Mouse (Mus musculus) neural tube, embryonic 13.5 days (tissue): ENCODE measurements at regions not wholly inside any gene's neighbourhood (a gene's known extent, or its start where the extent isn't known, plus 50 kb on each side); places are given as distances from the start of the nearest gene placed in this dataset.
"Not testable (repeated sequence)": the region's sequence is repeated elsewhere in the genome, so short reads cannot be mapped to it uniquely, and the experiment has no call there.

Source experiments
- ATAC-seq: fragments of 200-750 bp; cut with Nextera tagmentation; 2 replicates; pipeline ENCODE4 v1.8.0; 2017; ENCODE audit warnings: low read depth, mild to moderate bottlenecking, moderate TSS enrichment, moderate library complexity
- H3K27ac ChIP-seq: fragments of 300-500 bp; sonication (generic); replicated peaks from 2 replicates; pipeline ENCODE4 v1.5.1; 2015; ENCODE audit warnings: moderate library complexity, mild to moderate bottlenecking, inconsistent platforms
- H3K27me3 ChIP-seq: fragments of 300-500 bp; sonication (generic); 2 replicates; pipeline ENCODE4 v1.6.1; 2015; ENCODE audit warnings: mild to moderate bottlenecking, inconsistent platforms
- H3K36me3 ChIP-seq: fragments of 300-500 bp; sonication (generic); 2 replicates; pipeline ENCODE4 v1.6.1; 2015; ENCODE audit warnings: mild to moderate bottlenecking, inconsistent platforms
- H3K4me1 ChIP-seq: fragments of 300-500 bp; sonication (generic); replicated peaks from 2 replicates; pipeline ENCODE4 v1.6.1; 2015; ENCODE audit warnings: inconsistent platforms
- H3K4me2 ChIP-seq: fragments of 300-500 bp; sonication (generic); 2 replicates; pipeline ENCODE4 v1.6.1; 2015; ENCODE audit warnings: inconsistent platforms, mild to moderate bottlenecking, moderate library complexity
- H3K4me3 ChIP-seq: fragments of 300-500 bp; sonication (generic); 2 replicates; pipeline ENCODE4 v1.5.1; 2015; ENCODE audit warnings: mild to moderate bottlenecking, inconsistent platforms
- H3K9ac ChIP-seq: fragments of 300-500 bp; sonication (generic); 2 replicates; pipeline ENCODE4 v1.6.1; 2015; ENCODE audit warnings: moderate library complexity, mild to moderate bottlenecking, inconsistent platforms
- H3K9me3 ChIP-seq: fragments of 300-500 bp; sonication (generic); 2 replicates; pipeline ENCODE4 v1.6.1; 2016; ENCODE audit warnings: inconsistent platforms
- WGBS: fragments of 180-500 bp; shearing (Covaris S2); methylation state at CpG from one replicate; pipeline ENCODE4 v1.1.7; 2015; 5-methylcytosine and 5-hydroxymethylcytosine counted together

- no peak for ATAC-seq
- 65% methylated on average over 1 of the region's 1 CpGs for WGBS
- Histone ChIP-seq H3K36me3 (no peaks in the 10 kb centered on the region), H3K4me3 (no peak overlapping the region), H3K4me2 (no peak overlapping the region), H3K9me3 (no peaks in the 10 kb centered on the region), H3K9ac (no peak overlapping the region), H3K4me1 (no peaks in the 10 kb centered on the region), H3K27me3 (no peaks in the 10 kb centered on the region), H3K27ac (no peak overlapping the region)
These were observed 241.0 kb downstream of the Phf3 start for GRCm38 (mm10) chr1:30632760-30633159.

GRCm38 (mm10) chr1:30627796-30628195, 245.9 kb downstream of the Phf3 start:
- not testable (repeated sequence) for H3K27ac ChIP-seq, H3K4me3 ChIP-seq, H3K9me3 ChIP-seq, H3K36me3 ChIP-seq, H3K27me3 ChIP-seq, H3K9ac ChIP-seq, H3K4me1 ChIP-seq, ATAC-seq, H3K4me2 ChIP-seq
- 70% methylated on average over 5 of the region's 5 CpGs for WGBS

- Histone ChIP-seq H3K27ac (no peak overlapping the region), H3K4me3 (no peak overlapping the region)
- WGBS, result 62% methylated on average over 7 of the region's 7 CpGs
These were observed 278.5 kb downstream of the Phf3 start for GRCm38 (mm10) chr1:30595122-30595730.

GRCm38 (mm10) chr1:30594036-30594435, 279.7 kb downstream of the Phf3 start:
- Histone ChIP-seq H3K9ac (no peak overlapping the region), H3K27ac (no peak overlapping the region), H3K4me3 (no peak overlapping the region), H3K36me3 (no peaks in the 10 kb centered on the region), H3K27me3 (no peaks in the 10 kb centered on the region), H3K9me3 (no peaks in the 10 kb centered on the region), H3K4me1 (0 out of 2 replicates have a peak, but pooled peaks cover 4% of the 10 kb centered on the region), H3K4me2 (no peak overlapping the region)
- 60% methylated on average over 1 of the region's 1 CpGs for WGBS
- no peak for ATAC-seq

More at GRCm38 (mm10) chr1:30595122-30595730, 278.5 kb downstream of the Phf3 start:
- ATAC-seq, result no peak
- Histone ChIP-seq H3K27me3 (no peaks in the 10 kb centered on the region), H3K4me2 (no peak overlapping the region), H3K4me1 (0 out of 2 replicates have a peak, but pooled peaks cover 4% of the 10 kb centered on the region), H3K9ac (no peak overlapping the region), H3K36me3 (no peaks in the 10 kb centered on the region), H3K9me3 (no peaks in the 10 kb centered on the region)

GRCm38 (mm10) chr1:30590721-30591120, 283.0 kb downstream of the Phf3 start:
- Histone ChIP-seq H3K36me3 (no peaks in the 10 kb centered on the region), H3K9ac (no peak overlapping the region), H3K4me3 (no peak overlapping the region), H3K27ac (no peak overlapping the region), H3K4me1 (0 out of 2 replicates have a peak, but pooled peaks cover 4% of the 10 kb centered on the region), H3K9me3 (no peaks in the 10 kb centered on the region), H3K27me3 (no peaks in the 10 kb centered on the region), H3K4me2 (no peak overlapping the region)
- 73% methylated on average over 4 of the region's 4 CpGs for WGBS
- no peak for ATAC-seq

- 59% methylated on average over 3 of the region's 3 CpGs for WGBS
- Histone ChIP-seq H3K27ac (no peak overlapping the region), H3K36me3 (no peaks in the 10 kb centered on the region), H3K9ac (no peak overlapping the region), H3K4me3 (no peak overlapping the region), H3K4me2 (no peak overlapping the region), H3K27me3 (no peaks in the 10 kb centered on the region), H3K4me1 (no peaks in the 10 kb centered on the region), H3K9me3 (no peaks in the 10 kb centered on the region)
- no peak for ATAC-seq
These were observed 284.8 kb downstream of the Phf3 start for GRCm38 (mm10) chr1:30588885-30589284.

GRCm38 (mm10) chr1:30588336-30588735, 285.4 kb downstream of the Phf3 start:
- no peaks in the 10 kb centered on the region for H3K36me3 ChIP-seq

GRCm38 (mm10) chr1:30584806-30585205, 288.9 kb downstream of the Phf3 start:
- no peak overlapping the region for H3K27ac ChIP-seq
- no peak for ATAC-seq
- H3K4me3 ChIP-seq, result no peak overlapping the region
- H3K9me3 ChIP-seq, result no peaks in the 10 kb centered on the region
- H3K36me3 ChIP-seq, result no peaks in the 10 kb centered on the region
- H3K4me2 ChIP-seq, result no peak overlapping the region
- 6% methylated on average over 4 of the region's 4 CpGs for WGBS
- H3K4me1 ChIP-seq, result no peaks in the 10 kb centered on the region; the same call in 1 of the 2 replicates
- H3K27me3 ChIP-seq, result no peaks in the 10 kb centered on the region
- H3K9ac ChIP-seq, result no peak overlapping the region

More at GRCm38 (mm10) chr1:30588336-30588735, 285.4 kb downstream of the Phf3 start:
- H3K27me3 ChIP-seq, result no peaks in the 10 kb centered on the region
- H3K4me3 ChIP-seq, result no peak overlapping the region
- 83% methylated on average over 4 of the region's 4 CpGs for WGBS
- H3K4me1 ChIP-seq, result no peaks in the 10 kb centered on the region
- ATAC-seq, result no peak
- no peak overlapping the region for H3K4me2 ChIP-seq
- no peak overlapping the region for H3K27ac ChIP-seq
- H3K9ac ChIP-seq, result no peak overlapping the region
- H3K9me3 ChIP-seq, result no peaks in the 10 kb centered on the region

- Histone ChIP-seq H3K4me1 (no peaks in the 10 kb centered on the region; the same call in 1 of the 2 replicates), H3K9ac (no peak overlapping the region), H3K27ac (no peak overlapping the region), H3K36me3 (no peaks in the 10 kb centered on the region), H3K4me2 (no peak overlapping the region), H3K4me3 (no peak overlapping the region), H3K27me3 (no peaks in the 10 kb centered on the region), H3K9me3 (no peaks in the 10 kb centered on the region)
- 83% methylated on average over 6 of the region's 6 CpGs for WGBS
- ATAC-seq, result no peak
These were observed 289.9 kb downstream of the Phf3 start for GRCm38 (mm10) chr1:30583860-30584259.

- no peak overlapping the region for H3K4me2 ChIP-seq
- 78% methylated on average over 6 of the region's 6 CpGs for WGBS
- ATAC-seq, result peak; percentile 27
These were observed 309.0 kb downstream of the Phf3 start for GRCm38 (mm10) chr1:30564757-30565156.

GRCm38 (mm10) chr1:30548761-30549160, 325.0 kb downstream of the Phf3 start:
- ATAC-seq, H3K4me2 ChIP-seq: not testable (repeated sequence)
- WGBS, result 21% methylated on average over 4 of the region's 4 CpGs

More at GRCm38 (mm10) chr1:30564757-30565156, 309.0 kb downstream of the Phf3 start:
- no peak overlapping the region for H3K9ac ChIP-seq
- no peaks in the 10 kb centered on the region for H3K36me3 ChIP-seq
- no peaks in the 10 kb centered on the region for H3K27me3 ChIP-seq
- H3K4me1 ChIP-seq, result no peaks in the 10 kb centered on the region
- no peak overlapping the region for H3K27ac ChIP-seq
- H3K9me3 ChIP-seq, result no peaks in the 10 kb centered on the region
- no peak overlapping the region for H3K4me3 ChIP-seq

GRCm38 (mm10) chr1:30540088-30540698, 333.5 kb downstream of the Phf3 start:
- Histone ChIP-seq H3K4me1 (no peaks in the 10 kb centered on the region), H3K27me3 (no peaks in the 10 kb centered on the region), H3K36me3 (no peaks in the 10 kb centered on the region), H3K27ac (no peak overlapping the region), H3K4me2 (no peak overlapping the region), H3K4me3 (no peak overlapping the region), H3K9ac (no peak overlapping the region), H3K9me3 (no peaks in the 10 kb centered on the region)
- 89% methylated on average over 13 of the region's 13 CpGs for WGBS
- no peak for ATAC-seq

More at GRCm38 (mm10) chr1:30548761-30549160, 325.0 kb downstream of the Phf3 start:
- not testable (repeated sequence) for H3K27ac ChIP-seq, H3K9ac ChIP-seq, H3K36me3 ChIP-seq, H3K4me3 ChIP-seq, H3K4me1 ChIP-seq, H3K27me3 ChIP-seq, H3K9me3 ChIP-seq
